Mouse (Mus musculus): ENCODE results near the gene Ces1a. TPM values are rescaled to one million over a fixed set of nuclear protein-coding genes. Genes with fewer than 3 reads are reported as not detected.

The Ces1a gene
- polyA plus RNA-seq, 1 experiment from 2014 or later = not detected

DNA sequence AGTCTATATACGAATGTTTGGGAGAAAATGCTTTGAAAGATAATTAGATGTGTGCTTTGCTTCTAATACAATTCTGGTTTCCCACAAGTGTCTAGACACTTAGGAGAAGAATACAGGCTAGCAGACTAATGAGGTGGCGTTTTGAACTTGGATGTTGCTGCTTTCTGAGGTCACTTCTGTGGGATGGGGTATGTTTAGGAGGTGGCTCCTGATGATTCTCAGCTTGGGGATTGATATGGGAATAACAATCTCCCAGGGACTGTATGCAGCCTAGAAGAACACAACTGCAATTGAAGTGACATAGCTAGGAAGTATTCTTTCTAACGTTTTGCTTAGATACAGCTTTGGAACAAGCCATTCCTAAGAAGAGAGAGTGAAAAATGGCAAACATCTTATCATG, 65.5 kb downstream of the Ces1a start:
- 81% methylated on average over 3 of the region's 3 CpGs for WGBS
- no peak for ATAC-seq (ENCODE audit: insufficient number of reproducible peaks, low FRiP score, low TSS enrichment, low read depth)
- no peak overlapping the region for H3K4me2 ChIP-seq

DNA sequence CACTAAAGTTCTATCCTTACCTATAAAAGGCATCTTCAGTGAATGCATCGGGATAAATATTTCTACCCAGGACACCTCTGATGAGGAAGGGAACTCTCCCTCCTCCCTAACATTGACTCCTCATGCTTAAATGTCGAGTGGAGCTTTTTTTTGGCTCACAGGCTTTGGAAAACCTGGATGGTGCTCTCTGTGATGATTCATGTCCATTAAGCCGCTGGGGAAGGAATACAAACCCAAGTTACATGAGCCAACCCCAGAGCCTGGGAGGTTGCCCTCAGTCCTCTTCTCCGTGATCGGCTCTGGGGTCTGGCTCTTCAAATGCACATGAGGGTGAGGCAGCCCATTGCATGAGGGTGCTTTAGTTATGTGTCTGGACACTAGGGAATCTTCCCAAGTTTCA, 71.3 kb downstream of the Ces1a start:
- no peak for ATAC-seq (ENCODE audit: insufficient number of reproducible peaks, low FRiP score, low TSS enrichment, low read depth)

More for the DNA sequence above, 65.5 kb downstream of the Ces1a start:
- H3K4me3 ChIP-seq = no peak overlapping the region
- no peak overlapping the region for H3K9ac ChIP-seq
- H3K9me3 ChIP-seq = no peaks in the 10 kb centered on the region
- no peaks in the 10 kb centered on the region for H3K4me1 ChIP-seq
- H3K27me3 ChIP-seq = 0 out of 2 replicates have a peak, but pooled peaks cover 3% of the 10 kb centered on the region
- no peaks in the 10 kb centered on the region for H3K36me3 ChIP-seq
- no peak overlapping the region for H3K27ac ChIP-seq

DNA sequence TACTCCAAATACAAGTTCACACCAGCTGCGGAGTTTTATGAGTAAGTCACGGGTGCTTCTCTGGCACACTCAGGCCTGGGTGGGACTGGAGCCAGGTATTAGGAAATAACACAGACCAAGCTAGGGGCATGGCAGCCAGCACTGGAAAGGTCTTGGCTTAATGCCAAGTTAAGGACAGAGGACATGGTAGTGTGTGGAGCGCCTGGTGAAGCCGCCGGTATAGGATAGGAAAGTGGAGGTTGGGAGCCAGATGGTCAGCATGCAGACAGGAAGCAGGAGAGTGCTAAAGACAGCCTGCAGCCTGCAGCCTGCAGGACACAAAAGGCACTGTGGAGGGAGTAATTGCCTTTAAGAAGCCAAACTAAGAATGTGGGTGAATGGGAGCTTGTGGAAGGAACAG, 75.0 kb downstream of the Ces1a start:
- Histone ChIP-seq H3K4me1 (peaks cover 15% of the 10 kb centered on the region), H3K9me3 (no peaks in the 10 kb centered on the region), H3K27ac (no peak overlapping the region), H3K4me3 (no peak overlapping the region), H3K36me3 (no peaks in the 10 kb centered on the region), H3K9ac (no peak overlapping the region), H3K27me3 (no peaks in the 10 kb centered on the region), H3K4me2 (peak overlapping the region; percentile 24; the same call in 1 of the 2 replicates)
- 20% methylated on average over 5 of the region's 5 CpGs for WGBS
- peak; percentile 41; the same call in 1 of the 2 replicates for ATAC-seq (ENCODE audit: insufficient number of reproducible peaks, low FRiP score, low TSS enrichment, low read depth)

More for the DNA sequence above, 71.3 kb downstream of the Ces1a start:
- H3K4me1 ChIP-seq = peaks cover 15% of the 10 kb centered on the region
- H3K9ac ChIP-seq = no peak overlapping the region
- no peak overlapping the region for H3K4me2 ChIP-seq
- H3K27me3 ChIP-seq = 0 out of 2 replicates have a peak, but pooled peaks cover 3% of the 10 kb centered on the region
- no peak overlapping the region for H3K4me3 ChIP-seq
- 78% methylated on average over 5 of the region's 5 CpGs for WGBS
- no peak overlapping the region for H3K27ac ChIP-seq
- H3K9me3 ChIP-seq = no peaks in the 10 kb centered on the region
- no peaks in the 10 kb centered on the region for H3K36me3 ChIP-seq

Other genes with a start within 250 kb of the Ces1a start
- gene Mmp2, start 220.9 kb downstream of the Ces1a start, polyA plus RNA-seq (2015; fragmentation: Nextera tagmentation; extraction: Ambion mirVana) = 288 and 295 TPM in 2 replicates
- 12.7 and 14.7 TPM in 2 replicates for gene Lpcat2, start 192.9 kb downstream of the Ces1a start, polyA plus RNA-seq (2015; fragmentation: Nextera tagmentation; extraction: Ambion mirVana)
- gene Capns2, start 146.8 kb downstream of the Ces1a start, polyA plus RNA-seq (2015; fragmentation: Nextera tagmentation; extraction: Ambion mirVana) = 107 and 113 TPM in 2 replicates
- gene Slc6a2, start 88.1 kb downstream of the Ces1a start, polyA plus RNA-seq (2015; fragmentation: Nextera tagmentation; extraction: Ambion mirVana) = 0.11 and 0.19 TPM in 2 replicates
- not detected in 2 replicates for gene Ces1b, start 31.8 kb upstream of the Ces1a start, polyA plus RNA-seq (2015; fragmentation: Nextera tagmentation; extraction: Ambion mirVana)
- gene Ces1c, start 83.1 kb upstream of the Ces1a start, polyA plus RNA-seq (2015; fragmentation: Nextera tagmentation; extraction: Ambion mirVana) = not detected in 2 replicates
- 0.24 and 0.36 TPM in 2 replicates for gene Ces1d, start 149.6 kb upstream of the Ces1a start, polyA plus RNA-seq (2015; fragmentation: Nextera tagmentation; extraction: Ambion mirVana)
- not detected in 2 replicates for gene Ces1e, start 181.4 kb upstream of the Ces1a start, polyA plus RNA-seq (2015; fragmentation: Nextera tagmentation; extraction: Ambion mirVana)
- gene Ces1f, start 231.6 kb upstream of the Ces1a start, polyA plus RNA-seq (2015; fragmentation: Nextera tagmentation; extraction: Ambion mirVana) = not detected in 2 replicates

All from limb, embryonic 15.5 days (tissue).